Mouse (Mus musculus) heart, embryonic 11.5 days (tissue): Measurements from ENCODE around the gene Limch1. TPM values are rescaled to one million over a fixed set of nuclear protein-coding genes. Genes with fewer than 3 reads are reported as not detected.

Experiments
- ATAC-seq: fragments of 200-750 bp; cut with Nextera tagmentation; replicated peaks from 2 replicates; pipeline ENCODE4 v1.8.0; 2017; ENCODE audit warnings: moderate library complexity; ENCODE audit not compliant: insufficient number of reproducible peaks, low FRiP score, low TSS enrichment
- H3K27ac ChIP-seq: fragments of 300-500 bp; sonication (generic); 2 replicates; pipeline ENCODE4 v1.5.1; 2014; ENCODE audit warnings: mild to moderate bottlenecking, low read depth, low read length
- H3K27me3 ChIP-seq: fragments of 300-500 bp; sonication (generic); 2 replicates; pipeline ENCODE4 v1.6.1; 2014; ENCODE audit warnings: mild to moderate bottlenecking, low read length, mixed read lengths; ENCODE audit not compliant: control insufficient read depth, insufficient read depth
- H3K36me3 ChIP-seq: fragments of 300-500 bp; sonication (generic); 2 replicates; pipeline ENCODE4 v1.6.1; 2014; ENCODE audit warnings: mild to moderate bottlenecking, low read length, moderate library complexity, mixed read lengths; ENCODE audit not compliant: control insufficient read depth, insufficient read depth
- H3K4me1 ChIP-seq: fragments of 300-500 bp; sonication (generic); 2 replicates; pipeline ENCODE4 v1.6.1; 2014; ENCODE audit warnings: low read length; ENCODE audit not compliant: control insufficient read depth, insufficient read depth
- H3K4me2 ChIP-seq: fragments of 300-500 bp; sonication (generic); 2 replicates; pipeline ENCODE4 v1.6.1; 2014; ENCODE audit warnings: mild to moderate bottlenecking, moderate library complexity
- H3K4me3 ChIP-seq: fragments of 300-500 bp; sonication (generic); 2 replicates; pipeline ENCODE4 v1.5.1; 2014; ENCODE audit warnings: low read depth, low read length
- H3K9ac ChIP-seq: fragments of 300-500 bp; sonication (generic); 2 replicates; pipeline ENCODE4 v1.6.1; 2014; ENCODE audit warnings: mild to moderate bottlenecking, low read depth, low read length, moderate library complexity
- H3K9me3 ChIP-seq: fragments of 300-500 bp; sonication (generic); replicated peaks from 2 replicates; pipeline ENCODE4 v1.6.1; 2016; ENCODE audit warnings: low read length; ENCODE audit not compliant: control insufficient read depth
- WGBS: fragments of 180-500 bp; shearing (Covaris S2); extraction: QIAGEN DNeasy Blood & Tissue Kit; methylation state at CpG from one replicate; pipeline ENCODE4 v1.1.7; 2014; ENCODE audit not compliant: insufficient replicate concordance; 5-methylcytosine and 5-hydroxymethylcytosine counted together
- polyA plus RNA-seq: library from polyadenylated mRNA; unstranded; fragments of >200 nt; fragmentation: Nextera tagmentation; extraction: Ambion mirVana; gene quantifications from 2 replicates; pipeline ENCODE4 v1.2.1, GENCODE M21; 2014

The Limch1 gene
- polyA plus RNA-seq, 1 experiment from 2014 or later = 32.8 TPM

DNA sequence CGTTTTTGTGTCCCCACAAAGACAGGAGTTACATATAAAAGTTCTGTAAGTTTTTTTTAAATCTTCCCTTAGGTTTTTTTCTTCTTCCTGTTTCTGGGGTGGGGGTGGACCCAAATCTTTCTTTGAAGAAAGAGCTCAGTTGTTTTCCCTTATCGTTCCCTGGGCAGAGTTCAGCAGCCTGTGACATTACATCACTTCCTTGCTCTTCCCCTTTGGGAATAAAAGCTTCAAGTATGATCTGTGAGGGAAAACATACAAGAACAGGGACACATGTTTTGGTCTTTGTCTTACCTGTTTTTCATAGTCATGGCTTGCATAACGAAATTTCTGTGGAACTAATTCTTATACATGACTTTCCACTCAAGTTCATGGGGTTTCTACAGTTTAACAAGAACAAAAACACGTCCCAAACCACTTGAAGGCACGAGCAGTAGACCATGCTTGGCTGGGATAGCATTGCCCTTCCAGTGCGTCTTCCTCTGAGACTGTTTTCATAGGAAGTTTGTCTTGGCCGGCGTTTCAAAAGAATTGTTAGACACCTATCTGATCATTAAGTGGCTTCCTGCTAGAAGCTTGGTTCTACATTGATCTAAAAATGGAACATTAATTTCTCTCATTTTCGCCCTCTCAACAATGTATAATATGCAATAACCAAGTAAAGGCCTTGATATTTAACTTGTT lies 150.0 kb downstream of the Limch1 start:
- Histone ChIP-seq H3K4me2 (no peak overlapping the region), H3K9me3 (no peaks in the 10 kb centered on the region), H3K9ac (no peak overlapping the region), H3K4me3 (no peak overlapping the region), H3K4me1 (no peaks in the 10 kb centered on the region), H3K27me3 (no peaks in the 10 kb centered on the region), H3K27ac (peak overlapping the region; percentile 54), H3K36me3 (no peaks in the 10 kb centered on the region)
- no peak for ATAC-seq
- WGBS = 55% methylated on average over 9 of the region's 9 CpGs

DNA sequence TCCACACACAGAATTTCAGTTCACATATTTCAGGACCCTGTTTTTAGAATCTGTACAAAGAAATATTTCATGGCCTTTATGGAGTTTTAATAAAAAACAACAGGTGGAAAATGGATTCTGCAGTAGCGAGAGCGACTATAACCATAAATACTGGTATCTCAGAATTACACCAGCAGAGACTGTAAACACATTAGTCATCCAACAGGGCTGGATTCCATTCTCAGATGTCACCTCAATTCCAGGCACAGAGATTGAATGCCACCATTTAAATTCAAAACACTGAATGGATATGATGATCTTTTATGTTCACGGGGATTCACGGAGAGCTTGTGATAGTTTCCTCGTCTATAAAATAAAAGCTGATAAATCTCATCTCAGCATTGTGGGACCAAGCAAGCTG lies 152.0 kb downstream of the Limch1 start:
- H3K27ac ChIP-seq = no peak overlapping the region
- no peak overlapping the region for H3K4me3 ChIP-seq
- H3K4me2 ChIP-seq = no peak overlapping the region
- H3K9me3 ChIP-seq = no peaks in the 10 kb centered on the region
- H3K4me1 ChIP-seq = no peaks in the 10 kb centered on the region
- WGBS = 81% methylated on average over 5 of the region's 5 CpGs
- no peak overlapping the region for H3K9ac ChIP-seq
- H3K36me3 ChIP-seq = no peaks in the 10 kb centered on the region
- H3K27me3 ChIP-seq = no peaks in the 10 kb centered on the region
- no peak for ATAC-seq

GRCm38 (mm10) chr5:66898252-66898651 lies 152.6 kb downstream of the Limch1 start:
- Histone ChIP-seq H3K9me3 (no peaks in the 10 kb centered on the region), H3K4me3 (no peak overlapping the region), H3K4me2 (no peak overlapping the region), H3K27ac (no peak overlapping the region), H3K36me3 (no peaks in the 10 kb centered on the region), H3K9ac (no peak overlapping the region), H3K27me3 (no peaks in the 10 kb centered on the region), H3K4me1 (no peaks in the 10 kb centered on the region)
- WGBS = 47% methylated on average over 1 of the region's 1 CpGs
- no peak for ATAC-seq

- Histone ChIP-seq H3K9me3 (no peaks in the 10 kb centered on the region), H3K4me3 (no peak overlapping the region), H3K27me3 (no peaks in the 10 kb centered on the region), H3K4me1 (no peaks in the 10 kb centered on the region), H3K4me2 (no peak overlapping the region), H3K36me3 (no peaks in the 10 kb centered on the region), H3K27ac (no peak overlapping the region), H3K9ac (no peak overlapping the region)
- ATAC-seq = no peak
- WGBS = 77% methylated on average over 9 of the region's 9 CpGs
Observed at GRCm38 (mm10) chr5:66898811-66899430, 153.3 kb downstream of the Limch1 start.

GRCm38 (mm10) chr5:66901116-66901515 lies 155.5 kb downstream of the Limch1 start:
- WGBS = 88% methylated on average over 4 of the region's 4 CpGs
- no peak overlapping the region for H3K4me3 ChIP-seq
- no peaks in the 10 kb centered on the region for H3K4me1 ChIP-seq
- ATAC-seq = no peak
- no peak overlapping the region for H3K4me2 ChIP-seq
- H3K27ac ChIP-seq = no peak overlapping the region
- H3K36me3 ChIP-seq = no peaks in the 10 kb centered on the region
- no peaks in the 10 kb centered on the region for H3K9me3 ChIP-seq
- no peak overlapping the region for H3K9ac ChIP-seq
- H3K27me3 ChIP-seq = no peaks in the 10 kb centered on the region

GRCm38 (mm10) chr5:66904835-66905234 lies 159.2 kb downstream of the Limch1 start:
- Histone ChIP-seq H3K27me3 (no peaks in the 10 kb centered on the region), H3K27ac (no peak overlapping the region), H3K4me1 (no peaks in the 10 kb centered on the region), H3K9me3 (no peaks in the 10 kb centered on the region), H3K36me3 (no peaks in the 10 kb centered on the region), H3K4me3 (no peak overlapping the region), H3K4me2 (no peak overlapping the region), H3K9ac (no peak overlapping the region)
- 65% methylated on average over 6 of the region's 6 CpGs for WGBS
- no peak for ATAC-seq

DNA sequence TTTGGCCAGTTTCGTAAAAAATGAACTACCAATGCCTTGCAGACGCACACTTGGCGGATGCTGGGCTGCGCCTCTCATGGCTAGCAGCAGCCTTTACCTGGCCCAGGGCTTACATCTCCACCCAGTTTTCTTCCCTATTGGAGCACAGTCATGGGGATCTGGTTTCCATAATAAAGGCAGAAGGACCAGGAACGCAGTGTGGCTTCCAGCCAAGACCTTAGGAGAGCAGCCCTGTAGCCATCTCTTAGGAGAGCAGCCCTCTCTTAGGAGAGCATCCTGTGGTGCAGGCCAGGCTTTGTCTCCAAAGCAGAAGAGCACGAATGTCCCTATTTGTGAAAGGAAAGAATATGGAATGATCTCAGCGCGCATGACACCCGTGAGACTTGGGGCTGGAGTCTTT lies 163.3 kb downstream of the Limch1 start:
- no peak for ATAC-seq
- Histone ChIP-seq H3K4me2 (no peak overlapping the region), H3K4me3 (no peak overlapping the region), H3K27ac (no peak overlapping the region), H3K36me3 (no peaks in the 10 kb centered on the region), H3K9me3 (no peaks in the 10 kb centered on the region), H3K9ac (no peak overlapping the region), H3K4me1 (no peaks in the 10 kb centered on the region), H3K27me3 (no peaks in the 10 kb centered on the region)
- WGBS = 83% methylated on average over 9 of the region's 9 CpGs

GRCm38 (mm10) chr5:66909962-66910361 lies 164.3 kb downstream of the Limch1 start:
- WGBS = 32% methylated on average over 2 of the region's 2 CpGs
- no peak overlapping the region for H3K4me2 ChIP-seq

DNA sequence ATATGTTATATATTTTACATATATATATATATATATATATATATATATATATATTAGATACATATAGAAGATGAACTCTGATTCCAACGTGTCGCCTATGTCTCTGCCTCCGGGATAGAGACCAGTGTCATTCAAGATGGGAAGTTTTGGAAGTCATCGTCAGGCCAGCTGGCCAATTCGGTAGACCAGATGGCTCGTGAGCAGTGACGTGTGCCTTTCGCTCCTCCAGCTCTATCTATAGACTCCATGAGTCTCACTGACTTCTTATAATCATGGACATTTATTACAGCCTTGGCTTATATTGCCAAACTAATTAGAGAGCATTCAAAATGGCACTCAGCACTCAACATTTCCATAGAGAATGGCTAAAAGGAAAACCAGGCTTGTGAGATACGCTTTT lies 165.0 kb downstream of the Limch1 start:
- WGBS = 88% methylated on average over 9 of the region's 9 CpGs
- no peak overlapping the region for H3K9ac ChIP-seq
- no peak for ATAC-seq

More at GRCm38 (mm10) chr5:66909962-66910361, 164.3 kb downstream of the Limch1 start:
- Histone ChIP-seq H3K9ac (no peak overlapping the region), H3K27me3 (no peaks in the 10 kb centered on the region), H3K27ac (no peak overlapping the region), H3K36me3 (no peaks in the 10 kb centered on the region), H3K4me3 (no peak overlapping the region), H3K9me3 (no peaks in the 10 kb centered on the region), H3K4me1 (no peaks in the 10 kb centered on the region)
- ATAC-seq = no peak

More for the DNA sequence above, 165.0 kb downstream of the Limch1 start:
- Histone ChIP-seq H3K4me2 (no peak overlapping the region), H3K27ac (no peak overlapping the region), H3K36me3 (no peaks in the 10 kb centered on the region), H3K27me3 (no peaks in the 10 kb centered on the region), H3K4me3 (no peak overlapping the region), H3K4me1 (no peaks in the 10 kb centered on the region), H3K9me3 (no peaks in the 10 kb centered on the region)
